Mouse (Mus musculus): ENCODE measurements around the gene Ranbp3l. TPM values are rescaled to one million over a fixed set of nuclear protein-coding genes. Genes with fewer than 3 reads are reported as not detected.
"Not testable (repeated sequence)": the region's sequence is repeated elsewhere in the genome, so short reads cannot be mapped to it uniquely, and the experiment has no call there.

The Ranbp3l gene
- polyA plus RNA-seq, 1 experiment from 2014 or later = 6.8 TPM

GRCm38 (mm10) chr15:8991859-8992838 lies 24.4 kb downstream of the Ranbp3l start:
- 56% methylated on average over 12 of the region's 12 CpGs for WGBS
- Histone ChIP-seq H3K9me3 (ENCODE audit: control insufficient read depth, low read length) (no peaks in the 10 kb centered on the region), H3K4me3 (ENCODE audit: low read depth, low read length) (no peak overlapping the region), H3K4me2 (ENCODE audit: low read depth, low read length) (no peak overlapping the region), H3K36me3 (ENCODE audit: control insufficient read depth, insufficient read depth, low read length) (no peaks in the 10 kb centered on the region), H3K27ac (replicated peaks; ENCODE audit: low read depth, low read length) (no peak overlapping the region), H3K4me1 (ENCODE audit: control insufficient read depth, insufficient read depth, low read length) (no peaks in the 10 kb centered on the region), H3K27me3 (replicated peaks; ENCODE audit: control insufficient read depth, insufficient read depth, low read length) (no peaks in the 10 kb centered on the region), H3K9ac (ENCODE audit: low read depth, low read length) (no peak overlapping the region)
- ATAC-seq (ENCODE audit: low read depth) = peak; percentile 71
- DNase-seq (ENCODE audit: low spot score) = peak; percentile 65

- H3K9ac ChIP-seq (ENCODE audit: low read depth, low read length) = no peak overlapping the region
- no peak for DNase-seq (ENCODE audit: low spot score)
- H3K27me3 ChIP-seq (replicated peaks; ENCODE audit: control insufficient read depth, insufficient read depth, low read length) = no peaks in the 10 kb centered on the region
- H3K27ac ChIP-seq (replicated peaks; ENCODE audit: low read depth, low read length) = no peak overlapping the region
- H3K4me2 ChIP-seq (ENCODE audit: low read depth, low read length) = no peak overlapping the region
- H3K9me3 ChIP-seq (ENCODE audit: control insufficient read depth, low read length) = no peaks in the 10 kb centered on the region
- H3K36me3 ChIP-seq (ENCODE audit: control insufficient read depth, insufficient read depth, low read length) = no peaks in the 10 kb centered on the region
- no peaks in the 10 kb centered on the region for H3K4me1 ChIP-seq (ENCODE audit: control insufficient read depth, insufficient read depth, low read length)
- no peak overlapping the region for H3K4me3 ChIP-seq (ENCODE audit: low read depth, low read length)
- no peak for ATAC-seq (ENCODE audit: low read depth)
- 70% methylated on average over 8 of the region's 8 CpGs for WGBS
Measured at GRCm38 (mm10) chr15:8994608-8995277, 27.0 kb downstream of the Ranbp3l start.

- Histone ChIP-seq H3K4me2 (ENCODE audit: low read depth, low read length) (no peak overlapping the region), H3K4me1 (ENCODE audit: control insufficient read depth, insufficient read depth, low read length) (no peaks in the 10 kb centered on the region), H3K9me3 (ENCODE audit: control insufficient read depth, low read length) (no peaks in the 10 kb centered on the region), H3K36me3 (ENCODE audit: control insufficient read depth, insufficient read depth, low read length) (no peaks in the 10 kb centered on the region), H3K27ac (replicated peaks; ENCODE audit: low read depth, low read length) (no peak overlapping the region), H3K27me3 (replicated peaks; ENCODE audit: control insufficient read depth, insufficient read depth, low read length) (no peaks in the 10 kb centered on the region), H3K4me3 (ENCODE audit: low read depth, low read length) (no peak overlapping the region), H3K9ac (ENCODE audit: low read depth, low read length) (no peak overlapping the region)
- whole genome bisulfite sequencing = 50% methylated on average over 7 of the region's 7 CpGs
- no peak for DNase-seq (ENCODE audit: low spot score)
- no peak for ATAC-seq (ENCODE audit: low read depth)
Measured at GRCm38 (mm10) chr15:8995490-8995889, 27.7 kb downstream of the Ranbp3l start.

DNA sequence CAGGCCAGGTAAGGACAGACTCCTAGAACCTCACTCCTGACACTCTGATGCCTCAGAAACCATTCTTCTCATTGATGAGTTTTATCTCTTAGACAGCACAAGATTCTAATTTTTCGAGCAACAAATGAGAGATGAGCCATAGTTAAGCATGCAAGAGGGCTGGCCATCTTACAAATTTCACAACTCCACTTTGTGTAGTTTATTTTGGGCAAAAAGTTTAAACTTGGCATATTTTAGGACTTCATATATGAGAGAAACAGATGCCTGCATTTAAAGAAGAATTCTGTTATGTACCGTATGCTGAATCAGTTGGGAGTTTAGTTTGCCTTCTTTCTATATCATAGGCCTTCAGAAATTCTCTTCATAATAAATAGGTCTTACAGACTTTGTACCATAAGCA lies 35.0 kb downstream of the Ranbp3l start:
- WGBS = 80% methylated on average over 2 of the region's 2 CpGs

GRCm38 (mm10) chr15:9009196-9009595 lies 41.4 kb downstream of the Ranbp3l start:
- Histone ChIP-seq H3K4me1 (ENCODE audit: control insufficient read depth, insufficient read depth, low read length) (no peaks in the 10 kb centered on the region), H3K4me2 (ENCODE audit: low read depth, low read length) (no peak overlapping the region), H3K27me3 (replicated peaks; ENCODE audit: control insufficient read depth, insufficient read depth, low read length) (no peaks in the 10 kb centered on the region), H3K27ac (replicated peaks; ENCODE audit: low read depth, low read length) (no peak overlapping the region), H3K9ac (ENCODE audit: low read depth, low read length) (no peak overlapping the region), H3K4me3 (ENCODE audit: low read depth, low read length) (no peak overlapping the region), H3K36me3 (ENCODE audit: control insufficient read depth, insufficient read depth, low read length) (no peaks in the 10 kb centered on the region), H3K9me3 (ENCODE audit: control insufficient read depth, low read length) (no peaks in the 10 kb centered on the region)
- DNase-seq (ENCODE audit: low spot score) = no peak
- no peak for ATAC-seq (ENCODE audit: low read depth)
- WGBS = 37% methylated on average over 6 of the region's 6 CpGs

More for the DNA sequence above, 35.0 kb downstream of the Ranbp3l start:
- Histone ChIP-seq H3K27ac (replicated peaks; ENCODE audit: low read depth, low read length) (no peak overlapping the region), H3K27me3 (replicated peaks; ENCODE audit: control insufficient read depth, insufficient read depth, low read length) (no peaks in the 10 kb centered on the region), H3K36me3 (ENCODE audit: control insufficient read depth, insufficient read depth, low read length) (no peaks in the 10 kb centered on the region), H3K4me3 (ENCODE audit: low read depth, low read length) (no peak overlapping the region), H3K9me3 (ENCODE audit: control insufficient read depth, low read length) (no peaks in the 10 kb centered on the region), H3K4me1 (ENCODE audit: control insufficient read depth, insufficient read depth, low read length) (no peaks in the 10 kb centered on the region), H3K4me2 (ENCODE audit: low read depth, low read length) (no peak overlapping the region), H3K9ac (ENCODE audit: low read depth, low read length) (no peak overlapping the region)
- ATAC-seq (ENCODE audit: low read depth) (no peak), DNase-seq (ENCODE audit: low spot score) (no peak)

DNA sequence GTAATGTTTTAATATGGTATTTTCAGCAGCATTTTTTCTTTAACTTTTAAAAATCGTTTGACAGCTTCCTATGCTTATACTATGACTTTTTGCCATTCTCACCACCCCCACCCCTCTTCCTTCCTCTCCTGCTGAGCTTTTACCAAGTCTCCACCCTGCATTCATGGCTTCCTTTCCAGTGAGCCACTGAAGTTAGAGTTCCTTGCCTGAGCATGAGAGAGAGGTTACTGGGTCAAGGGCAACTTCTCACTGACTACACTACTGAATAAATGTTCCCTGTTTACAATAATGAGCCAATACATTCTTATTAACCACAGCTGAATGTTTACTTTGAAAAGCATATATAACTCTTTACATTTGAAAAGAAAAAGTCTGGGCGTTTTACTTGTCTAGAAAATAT lies 46.8 kb downstream of the Ranbp3l start:
- H3K4me2 ChIP-seq (ENCODE audit: low read depth, low read length) = no peak overlapping the region
- no peaks in the 10 kb centered on the region for H3K27me3 ChIP-seq (replicated peaks; ENCODE audit: control insufficient read depth, insufficient read depth, low read length)
- no peaks in the 10 kb centered on the region for H3K36me3 ChIP-seq (ENCODE audit: control insufficient read depth, insufficient read depth, low read length)
- no peak for ATAC-seq (ENCODE audit: low read depth)
- no peak for DNase-seq (ENCODE audit: low spot score)
- H3K27ac ChIP-seq (replicated peaks; ENCODE audit: low read depth, low read length) = no peak overlapping the region
- H3K4me1 ChIP-seq (ENCODE audit: control insufficient read depth, insufficient read depth, low read length) = no peaks in the 10 kb centered on the region
- 69% methylated on average over 2 of the region's 2 CpGs for WGBS
- no peak overlapping the region for H3K9ac ChIP-seq (ENCODE audit: low read depth, low read length)
- no peak overlapping the region for H3K4me3 ChIP-seq (ENCODE audit: low read depth, low read length)
- peaks cover 4% of the 10 kb centered on the region for H3K9me3 ChIP-seq (ENCODE audit: control insufficient read depth, low read length)

DNA sequence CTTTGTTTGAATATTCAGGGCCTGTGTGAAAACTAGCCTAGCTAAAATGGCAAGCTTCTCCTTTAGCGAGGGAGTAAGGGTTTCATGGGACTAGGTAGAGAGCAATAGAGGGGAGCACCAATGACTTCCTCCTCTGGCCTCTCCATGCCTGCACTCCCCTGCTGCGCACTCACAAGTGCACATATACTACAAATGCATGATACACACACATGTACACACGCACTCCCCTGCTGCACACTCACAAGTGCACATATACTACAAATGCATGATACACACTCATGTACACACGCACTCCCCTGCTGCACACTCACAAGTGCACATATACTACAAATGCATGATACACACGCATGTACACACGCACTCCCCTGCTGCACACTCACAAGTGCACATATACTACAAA lies 47.7 kb downstream of the Ranbp3l start:
- H3K9me3 ChIP-seq (ENCODE audit: control insufficient read depth, low read length); H3K4me1 ChIP-seq (ENCODE audit: control insufficient read depth, insufficient read depth, low read length); H3K4me3 ChIP-seq (ENCODE audit: low read depth, low read length); DNase-seq (ENCODE audit: low spot score); H3K36me3 ChIP-seq (ENCODE audit: control insufficient read depth, insufficient read depth, low read length); H3K9ac ChIP-seq (ENCODE audit: low read depth, low read length); H3K4me2 ChIP-seq (ENCODE audit: low read depth, low read length); ATAC-seq (ENCODE audit: low read depth); H3K27ac ChIP-seq (replicated peaks; ENCODE audit: low read depth, low read length); H3K27me3 ChIP-seq (replicated peaks; ENCODE audit: control insufficient read depth, insufficient read depth, low read length): not testable (repeated sequence)
- WGBS = 81% methylated on average over 6 of the region's 6 CpGs

- H3K36me3 ChIP-seq (ENCODE audit: control insufficient read depth, insufficient read depth, low read length) = no peaks in the 10 kb centered on the region
- no peak overlapping the region for H3K4me2 ChIP-seq (ENCODE audit: low read depth, low read length)
- no peak for ATAC-seq (ENCODE audit: low read depth)
- no peak overlapping the region for H3K4me3 ChIP-seq (ENCODE audit: low read depth, low read length)
- no peak overlapping the region for H3K27ac ChIP-seq (replicated peaks; ENCODE audit: low read depth, low read length)
- no peaks in the 10 kb centered on the region for H3K4me1 ChIP-seq (ENCODE audit: control insufficient read depth, insufficient read depth, low read length)
- H3K9ac ChIP-seq (ENCODE audit: low read depth, low read length) = no peak overlapping the region
- DNase-seq (ENCODE audit: low spot score) = no peak
- no peaks in the 10 kb centered on the region for H3K27me3 ChIP-seq (replicated peaks; ENCODE audit: control insufficient read depth, insufficient read depth, low read length)
- no peaks in the 10 kb centered on the region for H3K9me3 ChIP-seq (ENCODE audit: control insufficient read depth, low read length)
Measured at GRCm38 (mm10) chr15:9055704-9056103, 88.0 kb downstream of the Ranbp3l start.

All from embryonic facial prominence, embryonic 14.5 days (tissue).